Mouse (Mus musculus): ENCODE measurements around the gene Dcaf11. TPM values are rescaled to one million over a fixed set of nuclear protein-coding genes. Genes with fewer than 3 reads are reported as not detected.

Dcaf11 gene
- total RNA-seq, 4 experiments from 2014 or later, result 146 to 159 (median 158) TPM

DNA sequence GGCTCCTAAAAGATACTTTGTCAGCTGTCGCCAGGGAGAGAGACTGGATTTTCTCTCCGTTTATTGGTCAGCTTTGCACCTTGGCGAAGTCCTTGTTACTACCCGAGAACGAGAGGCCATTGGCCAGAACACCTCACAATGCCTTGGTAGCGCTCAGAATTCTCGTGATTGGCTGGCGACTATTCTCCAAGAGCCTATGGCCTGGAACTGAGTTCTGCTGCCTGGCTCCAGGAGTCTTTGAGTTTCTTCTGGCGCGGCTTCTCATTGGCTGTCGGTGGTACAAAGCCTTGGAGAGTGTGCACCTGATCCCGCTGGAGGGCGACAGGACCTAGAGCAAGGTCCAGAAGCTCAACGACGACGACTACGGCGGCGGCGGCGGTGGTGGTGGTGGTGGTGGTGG lies 58.0 kb downstream of the Dcaf11 start, which contains the start of gene Rec8:
TSS of gene Rec8 (plus strand) at position 216 of the 400 bp plus-strand sequence.
- peak; percentile 47 for DNase-seq

DNA sequence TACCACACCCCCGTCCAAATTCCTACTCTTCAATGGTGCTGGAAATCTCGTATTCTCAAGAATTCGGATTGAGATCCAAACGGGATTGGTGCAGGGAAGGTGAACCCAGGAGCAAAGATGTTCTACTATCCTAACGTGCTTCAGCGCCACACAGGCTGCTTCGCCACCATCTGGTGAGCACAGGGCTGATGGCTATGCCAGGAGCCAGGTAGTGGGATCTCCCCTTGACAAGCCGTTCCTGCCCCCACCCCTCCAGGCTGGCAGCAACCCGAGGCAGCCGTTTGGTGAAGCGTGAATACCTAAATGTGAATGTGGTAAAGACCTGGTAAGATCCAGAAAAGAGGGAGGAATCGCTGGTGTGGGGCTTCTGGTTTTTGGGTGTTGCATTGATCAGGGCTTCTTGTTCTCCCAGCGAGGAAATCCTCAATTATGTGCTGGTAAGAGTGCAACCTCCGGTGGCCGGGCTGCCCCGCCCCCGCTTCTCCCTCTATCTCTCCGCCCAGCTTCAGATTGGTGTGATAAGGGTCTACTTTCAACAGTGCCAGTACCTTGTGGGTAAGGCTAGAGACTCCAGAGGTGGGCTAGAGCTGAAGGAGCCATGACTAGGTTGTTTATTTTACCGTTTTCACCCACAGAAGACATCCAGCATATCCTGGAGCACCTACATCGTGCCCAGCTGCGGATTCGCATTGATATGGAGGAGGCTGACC lies 58.8 kb downstream of the Dcaf11 start:
- DNase-seq, result no peak

Other genes with a start within 250 kb of the Dcaf11 start
- gene Dhrs4, start 81.2 kb upstream of the Dcaf11 start, total RNA-seq (2022), result 10 to 100 TPM; 51.9 to 72.7 (median 66.9) TPM
- 10 to 100 TPM in 2 of 4 experiments, 1 to 10 TPM in 2; 5.7 to 14.0 (median 8.6) TPM for gene Carmil3, start 69.4 kb upstream of the Dcaf11 start, total RNA-seq (2022)
- under 1 TPM; 0.09 to 0.35 (median 0.27) TPM for gene Cpne6, start 49.6 kb upstream of the Dcaf11 start, total RNA-seq (2022)
- not detected for gene Nrl, start 35.0 kb upstream of the Dcaf11 start, total RNA-seq (2022)
- 10 to 100 TPM; 36.5 to 44.6 (median 40.6) TPM for gene Pck2, start 19.7 kb upstream of the Dcaf11 start, total RNA-seq (2022)
- 1 to 10 TPM in 1 of 4 experiments, under 1 TPM in 2, not detected in 1; 0.70 to 1.2 (median 0.81) TPM for gene A730061H03Rik, start 400 bp downstream of the Dcaf11 start, total RNA-seq (2022)
- gene Fitm1, start 15.6 kb downstream of the Dcaf11 start, total RNA-seq (2022), result under 1 TPM; 0.74 to 0.98 (median 0.85) TPM
- 100 to 1,000 TPM; 253 to 384 (median 292) TPM for gene Psme1, start 18.1 kb downstream of the Dcaf11 start, total RNA-seq (2022)
- gene Emc9, start 25.3 kb downstream of the Dcaf11 start, total RNA-seq (2022), result 10 to 100 TPM; 47.3 to 50.6 (median 49.7) TPM
- 100 to 1,000 TPM; 325 to 423 (median 363) TPM for gene Psme2, start 31.1 kb downstream of the Dcaf11 start, total RNA-seq (2022)
- gene Rnf31, start 31.7 kb downstream of the Dcaf11 start, total RNA-seq (2022), result 10 to 100 TPM; 33.3 to 52.1 (median 39.2) TPM
- gene Irf9, start 43.6 kb downstream of the Dcaf11 start, total RNA-seq (2022), result 10 to 100 TPM; 20.2 to 28.5 (median 27.6) TPM
- 10 to 100 TPM; 12.0 to 18.1 (median 13.1) TPM for gene Rec8, start 58.0 kb downstream of the Dcaf11 start, total RNA-seq (2022)
- 100 to 1,000 TPM in 3 of 4 experiments, 10 to 100 TPM in 1; 93.7 to 140 (median 111) TPM for gene Ipo4, start 76.0 kb downstream of the Dcaf11 start, total RNA-seq (2022)
- 1 to 10 TPM in 2 of 4 experiments, not detected in 2; 1.5 to 1.9 TPM for gene Gm49378, start 77.9 kb downstream of the Dcaf11 start, total RNA-seq (2022)
- gene Tm9sf1, start 83.8 kb downstream of the Dcaf11 start, total RNA-seq (2022), result 100 to 1,000 TPM in 2 of 4 experiments, 10 to 100 TPM in 2; 95.2 to 101 (median 98.7) TPM
- 1 to 10 TPM in 2 of 4 experiments, under 1 TPM in 2; 0.93 to 2.0 (median 1.5) TPM for gene Tssk4, start 90.2 kb downstream of the Dcaf11 start, total RNA-seq (2022)
- gene Mdp1, start 100.5 kb downstream of the Dcaf11 start, total RNA-seq (2022), result 10 to 100 TPM; 59.0 to 65.8 (median 62.3) TPM
- gene Gmpr2, start 111.9 kb downstream of the Dcaf11 start, total RNA-seq (2022), result 10 to 100 TPM; 26.3 to 36.5 (median 32.8) TPM
- 100 to 1,000 TPM; 299 to 385 (median 359) TPM for gene Nedd8, start 112.1 kb downstream of the Dcaf11 start, total RNA-seq (2022)
- 10 to 100 TPM; 25.5 to 44.5 (median 34.2) TPM for gene Tinf2, start 121.8 kb downstream of the Dcaf11 start, total RNA-seq (2022)
- gene Tgm1, start 153.9 kb downstream of the Dcaf11 start, total RNA-seq (2022), result under 1 TPM; 0.17 to 0.46 (median 0.30) TPM
- gene Rabggta, start 162.3 kb downstream of the Dcaf11 start, total RNA-seq (2022), result 10 to 100 TPM; 20.2 to 31.5 (median 26.1) TPM
- 10 to 100 TPM; 67.5 to 76.9 (median 71.0) TPM for gene Dhrs1, start 185.7 kb downstream of the Dcaf11 start, total RNA-seq (2022)
- 10 to 100 TPM; 17.7 to 20.5 (median 19.1) TPM for gene Nop9, start 185.7 kb downstream of the Dcaf11 start, total RNA-seq (2022)
- under 1 TPM in 2 of 4 experiments, not detected in 2; 0.31 to 0.49 TPM for gene Cideb, start 198.5 kb downstream of the Dcaf11 start, total RNA-seq (2022)
- gene Ltb4r2, start 201.4 kb downstream of the Dcaf11 start, total RNA-seq (2022), result under 1 TPM in 1 of 4 experiments, not detected in 3; 0.17 TPM
- under 1 TPM; 0.31 to 0.75 (median 0.43) TPM for gene Ltb4r1, start 206.0 kb downstream of the Dcaf11 start, total RNA-seq (2022)
- 1 to 10 TPM; 5.2 to 9.1 (median 7.8) TPM for gene Adcy4, start 224.1 kb downstream of the Dcaf11 start, total RNA-seq (2022)
- 1 to 10 TPM; 3.0 to 6.2 (median 5.8) TPM for gene Ripk3, start 228.9 kb downstream of the Dcaf11 start, total RNA-seq (2022)

Measured in adrenal gland, adult 8-10 months (tissue).